Mouse (Mus musculus): ENCODE data around the gene Dmrt1.

- TF ChIP-seq ZNF384 (IDR thresholded peaks at IDR 0.05; ENCODE audit: low read depth, low read length) (no peak), JUND (conservative IDR thresholded peaks at IDR 0.05; ENCODE audit: low read depth, low read length) (no peak), MAX (IDR thresholded peaks at IDR 0.05; ENCODE audit: low read length) (no peak), E2F4 (IDR thresholded peaks at IDR 0.05; ENCODE audit: insufficient replicate concordance, low read depth, low read length) (no peak), USF1 (IDR thresholded peaks at IDR 0.05; ENCODE audit: low read depth, low read length) (no peak), EP300 (IDR thresholded peaks at IDR 0.05; ENCODE audit: low read length) (no peak), HCFC1 (IDR thresholded peaks at IDR 0.05; ENCODE audit: low read depth, low read length) (no peak), TCF12 (IDR thresholded peaks at IDR 0.05; ENCODE audit: low read depth, low read length) (no peak), CTCF (conservative IDR thresholded peaks at IDR 0.05 in 1 of 2, IDR thresholded peaks at IDR 0.05 in 1 of 2; ENCODE audit: low read depth in 2 of 2, low read length in 2 of 2) (no peak), ZMIZ1 (IDR thresholded peaks at IDR 0.05; ENCODE audit: low read depth, low read length) (no peak), POLR2A (IDR thresholded peaks at IDR 0.05; ENCODE audit: low read depth, low read length) (no peak), ZKSCAN1 (IDR thresholded peaks at IDR 0.05; ENCODE audit: borderline replicate concordance, low read depth, low read length) (no peak), CHD2 (IDR thresholded peaks at IDR 0.05; ENCODE audit: low read length) (no peak)
Measured at GRCm38 (mm10) chr19:25611876-25612805, 106.7 kb downstream of the Dmrt1 start.
